Mouse (Mus musculus) kidney, adult 10 weeks (tissue): ENCODE data around the gene Pramef20. TPM values are rescaled to one million over a fixed set of nuclear protein-coding genes. Genes with fewer than 3 reads are reported as not detected.

Experiments
- polyA plus RNA-seq: library from polyadenylated mRNA; stranded (reverse); fragments of 350-450 nt; fragmentation: Illumina TruSeq; extraction: RNeasy Lipid Tissue Mini Kit (QIAGEN cat#74804); gene quantifications from one replicate; pipeline ENCODE4 v1.2.3, GENCODE M21; 2014; ENCODE audit warnings: low read depth, low replicate concordance

The Pramef20 gene
- not detected for polyA plus RNA-seq

DNA sequence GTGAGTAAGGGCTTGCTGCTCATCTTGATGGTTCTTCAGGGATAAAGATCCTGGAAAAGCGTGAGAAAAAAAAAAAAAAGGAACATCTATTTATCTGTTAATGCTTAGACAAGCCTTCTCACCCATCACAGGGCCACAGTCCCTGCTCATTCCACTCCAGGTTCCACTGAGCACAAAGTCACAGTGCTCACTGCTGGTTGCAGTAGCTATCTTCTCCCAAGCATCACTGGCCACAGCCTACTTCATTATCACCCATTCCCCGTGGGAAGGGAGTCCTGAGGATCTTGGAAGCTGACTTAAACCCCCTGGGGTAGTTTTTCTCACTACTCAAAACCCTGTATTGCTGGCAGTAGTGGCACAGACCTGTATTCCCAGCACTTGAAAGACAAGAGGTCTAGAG is at the start of gene Pramef20:
Pramef20 (minus strand) TSS at position 23 of the 400 bp plus-strand sequence.

DNA sequence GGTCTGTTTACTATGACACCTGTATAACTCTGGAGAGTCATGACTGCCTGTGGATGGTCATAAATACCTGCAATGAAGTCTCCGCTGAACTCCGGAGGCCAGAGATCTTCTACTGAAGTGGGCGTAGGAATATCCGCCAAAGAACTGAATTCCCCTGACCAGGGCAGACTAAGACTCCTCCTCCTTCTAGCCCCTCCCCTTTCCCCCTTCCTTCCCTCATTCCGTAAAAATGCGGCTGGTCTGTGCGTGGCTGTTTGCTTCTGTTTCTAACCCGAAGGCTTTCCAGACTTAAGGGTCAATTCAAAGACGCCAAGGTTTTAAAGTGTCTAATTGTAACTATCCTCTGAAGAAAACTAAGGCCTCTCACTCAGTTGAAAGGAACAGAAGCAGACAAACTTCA is 30.6 kb upstream of the Pramef20 start, which contains the start of gene Pramef12:
Pramef12 (minus strand) TSS at position 175 of the 400 bp plus-strand sequence.

DNA sequence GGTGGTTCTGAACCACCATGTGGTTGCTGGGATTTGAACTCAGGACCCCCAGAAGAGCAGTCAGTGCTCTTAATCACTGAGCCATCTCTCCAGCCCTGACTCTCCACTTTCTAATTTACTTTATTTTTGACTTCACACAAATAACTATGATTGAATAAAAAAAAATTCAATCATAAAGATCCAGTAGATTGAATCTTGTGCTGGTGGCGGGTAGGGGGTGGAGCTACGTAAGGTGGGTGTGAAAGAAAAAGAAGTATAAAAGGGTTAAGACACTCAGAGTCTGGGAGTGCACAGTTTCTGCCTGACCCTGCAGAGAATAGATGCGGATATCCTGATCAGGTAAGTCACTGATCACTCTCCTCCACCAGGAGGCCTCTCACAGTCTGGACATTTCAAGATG is 20.1 kb downstream of the Pramef20 start, which contains the start of gene Gm13119:
Gm13119 (plus strand) TSS at position 301 of the 400 bp plus-strand sequence.

DNA sequence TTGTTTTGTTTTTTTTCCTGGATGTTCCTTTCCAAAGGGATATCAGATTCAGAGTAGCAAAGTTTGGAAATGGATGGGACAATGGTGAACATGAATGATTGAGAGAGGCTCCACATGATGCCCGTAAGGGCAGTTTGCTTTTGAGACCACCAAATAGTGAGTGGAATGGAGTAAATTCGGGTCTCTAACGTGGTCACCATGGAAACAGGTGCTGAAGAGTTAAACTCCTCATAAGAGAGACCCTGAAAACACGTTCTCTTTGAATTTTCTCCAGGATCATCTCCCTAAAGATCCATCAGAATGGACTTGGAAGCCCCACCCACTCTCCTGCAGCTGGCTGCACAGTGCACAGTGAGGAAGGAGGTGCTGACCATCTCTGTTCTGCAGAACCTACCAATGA is 47.8 kb downstream of the Pramef20 start, which contains the start of gene Gm13128:
Gm13128 (plus strand) TSS at position 301 of the 400 bp plus-strand sequence.

Other genes starting within 250 kb of the Pramef20 start
- gene Oog3, start 215.3 kb downstream of the Pramef20 start, polyA plus RNA-seq, result not detected
- gene Oog2, start 187.2 kb downstream of the Pramef20 start, polyA plus RNA-seq, result not detected
- not detected for gene C87977, start 164.6 kb downstream of the Pramef20 start, polyA plus RNA-seq
- gene Pramel5, start 97.4 kb downstream of the Pramef20 start, polyA plus RNA-seq, result not detected
- not detected for gene Gm13128, start 47.7 kb downstream of the Pramef20 start, polyA plus RNA-seq
- not detected for gene Gm13119, start 20.0 kb downstream of the Pramef20 start, polyA plus RNA-seq
- 0.24 TPM for gene Pramef12, start 30.5 kb upstream of the Pramef20 start, polyA plus RNA-seq
- gene 1700012P22Rik, start 60.8 kb upstream of the Pramef20 start, polyA plus RNA-seq, result not detected
- not detected for gene Gm9944, start 75.4 kb upstream of the Pramef20 start, polyA plus RNA-seq
- gene Aadacl3, start 85.8 kb upstream of the Pramef20 start, polyA plus RNA-seq, result not detected
- gene 9430007A20Rik, start 141.9 kb upstream of the Pramef20 start, polyA plus RNA-seq, result not detected
- not detected for gene Gm13124, start 187.2 kb upstream of the Pramef20 start, polyA plus RNA-seq
- not detected for gene Aadacl4, start 235.8 kb upstream of the Pramef20 start, polyA plus RNA-seq